In genomic region chr10:80336263-80336662, GRCm38 (mm10) we compare ENCODE assay signal across 22 mouse cellular contexts. TPM values are rescaled to one million over a fixed set of nuclear protein-coding genes. Genes with fewer than 3 reads are reported as not detected.
A peak's percentile ranks its signal among the peaks of the same experiment; 100 is the strongest.
DNase-seq lines count a peak whose midpoint lies in the region; TF ChIP-seq lines count a peak whose summit lies in the region.
"Had no signal": no experiment of that assay in that cellular context is flagged by ENCODE, and none has a peak within 500 bp of the region (broad histone marks: within the 10 kb centered on the region; RNA-seq: fewer than 3 reads in every experiment).

No protein-coding gene starts in this region.

- no peak for TF ChIP-seq EP300 in ES-Bruce4 (IDR thresholded peaks at IDR 0.05; ENCODE audit: insufficient read depth, low read depth, low read length)

- H3K4me3 ChIP-seq in ES-Bruce4 (ENCODE audit: low read depth, low read length), result no peak overlapping the region
- no peak overlapping the region for H3K4me3 ChIP-seq in myocyte
- H3K4me3 ChIP-seq: gastrocnemius, adult 2 months; hindbrain, embryonic 12.5 days had no signal

- peaks cover 2% of the 10 kb centered on the region for H3K4me1 ChIP-seq in ES-Bruce4 (ENCODE audit: control insufficient read depth, insufficient read depth, low read length)

- H3K27me3 ChIP-seq in ES-Bruce4 (ENCODE audit: control insufficient read depth, insufficient read depth, low read length, poor library complexity, severe bottlenecking) (no peaks in the 10 kb centered on the region), myocyte (ENCODE audit: control insufficient read depth, insufficient read depth, insufficient read length) (no peaks in the 10 kb centered on the region)

- no peaks in the 10 kb centered on the region for H3K9me3 ChIP-seq in ES-Bruce4 (replicated peaks; ENCODE audit: control insufficient read depth, insufficient read depth, low read length, poor library complexity, severe bottlenecking)
- H3K9me3 ChIP-seq: hindbrain, embryonic 12.5 days had no signal

- H3K27ac ChIP-seq in ES-Bruce4 (ENCODE audit: insufficient read depth, low read length), result no peak overlapping the region
- H3K27ac ChIP-seq: gastrocnemius, adult 2 months; hindbrain, embryonic 12.5 days; hindbrain, postnatal 0 days had no signal

- TF ChIP-seq POLR2A in ES-Bruce4 (IDR thresholded peaks at IDR 0.05; ENCODE audit: insufficient read depth, low read length) (no peak), myocyte (IDR thresholded peaks at IDR 0.05; ENCODE audit: insufficient read length, low read depth) (no peak)

- no peaks in the 10 kb centered on the region for H3K79me2 ChIP-seq in myocyte (ENCODE audit: control insufficient read depth, insufficient read depth)

- no peaks in the 10 kb centered on the region for H3K36me3 ChIP-seq in ES-Bruce4 (ENCODE audit: control insufficient read depth, insufficient read depth, low read length, poor library complexity, severe bottlenecking)
- no peaks in the 10 kb centered on the region for H3K36me3 ChIP-seq in myocyte (ENCODE audit: control insufficient read depth, insufficient read depth)
- H3K36me3 ChIP-seq: hindbrain, embryonic 12.5 days had no signal

- no peak for TF ChIP-seq CTCF in ES-Bruce4 (IDR thresholded peaks at IDR 0.05; ENCODE audit: low read depth, low read length)

- peak; percentile 3 for DNase-seq in right cerebral cortex, adult 18-20 months
- DNase-seq in right cerebral cortex, postnatal 10 days (ENCODE audit: low spot score in 2 of 2), result no peak
- DNase-seq in layer of hippocampus, adult 11-12 months (ENCODE audit: low spot score), result no peak
- DNase-seq in adrenal gland, postnatal 14 days, result no peak
- DNase-seq: adrenal gland, adult 8-10 months; adrenal gland, postnatal 36 days; cerebellum, adult 18-20 months; cerebellum, adult 9-10 months; cerebellum, postnatal 14 days; forebrain, postnatal 0 days; gastrocnemius, adult 2 months; gastrocnemius, postnatal 14 days; heart, adult 11 months had no signal

- H3K4me2 ChIP-seq in myocyte (ENCODE audit: low read depth), result no peak overlapping the region
- H3K4me2 ChIP-seq: heart, embryonic 11.5 days; hindbrain, embryonic 12.5 days had no signal

- H3K9ac ChIP-seq in ES-Bruce4 (ENCODE audit: low read depth, poor library complexity, severe bottlenecking), result 0 out of 2 replicates have a peak overlapping the region, but pooled peaks have one; percentile 60
- H3K9ac ChIP-seq: forebrain, postnatal 0 days; hindbrain, embryonic 12.5 days had no signal

- no peak overlapping the region for H3ac ChIP-seq in myocyte (ENCODE audit: control insufficient read depth, insufficient read length)

TF ChIP-seq in myocyte, 11 proteins besides CTCF, POLR2A, EP300 and RAD21:
- TF ChIP-seq E2F4 (IDR thresholded peaks at IDR 0.05; ENCODE audit: insufficient read depth), result no peak
- TF ChIP-seq POLR2AphosphoS2 (IDR thresholded peaks at IDR 0.05; ENCODE audit: insufficient read length, low read depth), result peak; percentile 49

RNA-seq across cellular contexts. Expression of gene Reep6, which starts 6.5 kb away (rescaled TPM):
- polyA plus RNA-seq in ES-Bruce4 (2011; ENCODE audit: insufficient read depth, insufficient read length, low read depth, missing spikeins), result 17.3 and 17.6 TPM in 2 replicates
- polyA plus RNA-seq in myocyte (2012; fragmentation: generic; extraction: Trizol), result 25.7 TPM
- total RNA-seq in adrenal gland, postnatal 14 days (2021), result 16.0 and 45.2 TPM in 2 replicates
- polyA plus RNA-seq: activated CD4-positive, CD25-positive, alpha-beta regulatory T cell, adult 4 months had no signal

RNA-seq across cellular contexts. Expression of gene Pcsk4, which starts 7.0 kb away (rescaled TPM):
- polyA plus RNA-seq in ES-Bruce4 (2011; ENCODE audit: insufficient read depth, insufficient read length, low read depth, missing spikeins), result 2.8 and 3.1 TPM in 2 replicates
- 2.1 TPM for polyA plus RNA-seq in myocyte (2012; fragmentation: generic; extraction: Trizol)
- total RNA-seq in adrenal gland, postnatal 14 days (2021), result 3.9 and 4.7 TPM in 2 replicates

RNA-seq across cellular contexts. Expression of gene Adamtsl5, which starts 11.9 kb away (rescaled TPM):
- 3.8 and 5.4 TPM in 2 replicates for polyA plus RNA-seq in ES-Bruce4 (2011; ENCODE audit: insufficient read depth, insufficient read length, low read depth, missing spikeins)
- polyA plus RNA-seq in myocyte (2012; fragmentation: generic; extraction: Trizol), result 57.8 TPM
- 8.4 and 10.9 TPM in 2 replicates for total RNA-seq in adrenal gland, postnatal 14 days (2021)
- polyA plus RNA-seq: activated CD4-positive, CD25-positive, alpha-beta regulatory T cell, adult 4 months had no signal

RNA-seq across cellular contexts. Expression of gene 2310011J03Rik, which starts 15.9 kb away (rescaled TPM):
- 11.6 and 13.2 TPM in 2 replicates for polyA plus RNA-seq in ES-Bruce4 (2011; ENCODE audit: insufficient read depth, insufficient read length, low read depth, missing spikeins)
- polyA plus RNA-seq in myocyte (2012; fragmentation: generic; extraction: Trizol), result 44.0 TPM
- 26.9 and 27.9 TPM in 2 replicates for total RNA-seq in adrenal gland, postnatal 14 days (2021)

RNA-seq across cellular contexts. Expression of gene Plk5, which starts 20.0 kb away (rescaled TPM):
- 11.1 and 12.6 TPM in 2 replicates for polyA plus RNA-seq in ES-Bruce4 (2011; ENCODE audit: insufficient read depth, insufficient read length, low read depth, missing spikeins)
- polyA plus RNA-seq in myocyte (2012; fragmentation: generic; extraction: Trizol), result 0.05 TPM
- 0.30 and 0.44 TPM in 2 replicates for total RNA-seq in adrenal gland, postnatal 14 days (2021)
- total RNA-seq: hematopoietic stem cell, adult 5-6 weeks had no signal
- polyA plus RNA-seq: activated CD4-positive, CD25-positive, alpha-beta regulatory T cell, adult 4 months; C2C12; heart, embryonic 11.5 days; heart, embryonic 14.5 days had no signal
